Mouse (Mus musculus) left cerebral cortex, postnatal 36 days (tissue): Measurements from ENCODE around the gene Fam174b. TPM values are rescaled to one million over a fixed set of nuclear protein-coding genes. Genes with fewer than 3 reads are reported as not detected.
A peak's percentile ranks its signal among the peaks of the same experiment; 100 is the strongest.

Source experiments
- DNase-seq, 2 experiments: peaks; one replicate each; pipeline ENCODE4 v3.0.0; 2021 to 2022; ENCODE audit warnings: low spot score in 2 of 2, mixed read lengths in 1 of 2
- intact Hi-C: fragments of 180-260 bp; cut with DNase I; formaldehyde crosslinking; loops from one replicate; pipeline ENCODE4 v1.15.1; 2025
- total RNA-seq, 2 experiments: library from RNA; stranded (reverse); gene quantifications; 2 replicates each; pipeline ENCODE4 v1.2.3; 2021

Fam174b gene
- 10 to 100 TPM; 36.0 to 36.1 TPM for total RNA-seq

GRCm38 (mm10) chr7:73740111-73741035 lies at the start of gene Fam174b:
TSS of gene Fam174b (plus strand) at chr7:73740302.
- DNase-seq = peak; percentile 71 to 77
- intact Hi-C loops = loop anchor here (5.0 to 10.0 kb wide), 3 partner anchors 88 to 614 kb away; partner anchors contain the start of gene St8sia2

- no peak for DNase-seq
- intact Hi-C loops = no loop called here
Observed at GRCm38 (mm10) chr7:73697092-73697491, 43.0 kb upstream of the Fam174b start.

GRCm38 (mm10) chr7:73704305-73704704 lies 35.8 kb upstream of the Fam174b start:
- intact Hi-C loops = no loop called here
- no peak for DNase-seq

GRCm38 (mm10) chr7:73713506-73713905 lies 26.6 kb upstream of the Fam174b start:
- DNase-seq = no peak
- intact Hi-C loops = no loop called here

GRCm38 (mm10) chr7:73715928-73716749 lies 24.0 kb upstream of the Fam174b start:
- intact Hi-C loops = no loop called here
- DNase-seq = peak; percentile 41 to 48

- intact Hi-C loops = no loop called here
- DNase-seq = no peak
Observed at GRCm38 (mm10) chr7:73716841-73717240, 23.3 kb upstream of the Fam174b start.

GRCm38 (mm10) chr7:73718031-73718430 lies 22.1 kb upstream of the Fam174b start:
- DNase-seq = no peak

GRCm38 (mm10) chr7:73718497-73719007 lies 21.6 kb upstream of the Fam174b start:
- no peak for DNase-seq
- intact Hi-C loops = no loop called here

More at GRCm38 (mm10) chr7:73718031-73718430, 22.1 kb upstream of the Fam174b start:
- intact Hi-C loops = no loop called here

GRCm38 (mm10) chr7:73721046-73721445 lies 19.1 kb upstream of the Fam174b start:
- intact Hi-C loops = no loop called here
- no peak for DNase-seq

- intact Hi-C loops = no loop called here
- no peak for DNase-seq
Observed at GRCm38 (mm10) chr7:73721764-73722163, 18.3 kb upstream of the Fam174b start.

GRCm38 (mm10) chr7:73729913-73730312 lies 10.2 kb upstream of the Fam174b start:
- DNase-seq = no peak
- intact Hi-C loops = no loop called here

- DNase-seq = no peak
- intact Hi-C loops = no loop called here
Observed at GRCm38 (mm10) chr7:73730430-73731022, 9.6 kb upstream of the Fam174b start.

- no peak for DNase-seq
Observed at GRCm38 (mm10) chr7:73736046-73736445, 4.1 kb upstream of the Fam174b start.

GRCm38 (mm10) chr7:73741392-73741791 lies 1.3 kb downstream of the Fam174b start:
- intact Hi-C loops = loop anchor here (5.0 to 10.0 kb wide), 3 partner anchors 89 to 613 kb away; partner anchors contain the start of gene St8sia2
- peak in 1 of 2 experiments; percentile 35 for DNase-seq

More at GRCm38 (mm10) chr7:73736046-73736445, 4.1 kb upstream of the Fam174b start:
- intact Hi-C loops = no loop called here

- intact Hi-C loops = loop anchor here (5.0 to 10.0 kb wide), 3 partner anchors 90 to 613 kb away; partner anchors contain the start of gene St8sia2
- DNase-seq = no peak
Observed at GRCm38 (mm10) chr7:73741841-73742240, 1.7 kb downstream of the Fam174b start.

- DNase-seq = no peak
- intact Hi-C loops = loop anchor here (5.0 to 10.0 kb wide), 3 partner anchors 91 to 612 kb away; partner anchors contain the start of gene St8sia2
Observed at GRCm38 (mm10) chr7:73743144-73743543, 3.0 kb downstream of the Fam174b start.

GRCm38 (mm10) chr7:73743831-73744370 lies 3.8 kb downstream of the Fam174b start:
- intact Hi-C loops = loop anchor here (5.0 to 10.0 kb wide), 3 partner anchors 92 to 611 kb away; partner anchors contain the start of gene St8sia2
- DNase-seq = no peak

- intact Hi-C loops = loop anchor here (10.0 kb wide), 2 partner anchors 269 to 609 kb away; partner anchors contain the start of gene St8sia2
- no peak for DNase-seq
Observed at GRCm38 (mm10) chr7:73745903-73746302, 5.8 kb downstream of the Fam174b start.

GRCm38 (mm10) chr7:73746836-73747235 lies 6.7 kb downstream of the Fam174b start:
- intact Hi-C loops = loop anchor here (10.0 kb wide), 2 partner anchors 268 to 608 kb away; partner anchors contain the start of gene St8sia2
- no peak for DNase-seq
